Mouse (Mus musculus) kidney, postnatal 10 days (tissue): ENCODE data around the gene 4930550C14Rik.

Experiments used
- DNase-seq: peaks from one replicate; pipeline ENCODE4 v3.0.0; 2021; ENCODE audit warnings: mixed read lengths

The 4930550C14Rik gene

DNA sequence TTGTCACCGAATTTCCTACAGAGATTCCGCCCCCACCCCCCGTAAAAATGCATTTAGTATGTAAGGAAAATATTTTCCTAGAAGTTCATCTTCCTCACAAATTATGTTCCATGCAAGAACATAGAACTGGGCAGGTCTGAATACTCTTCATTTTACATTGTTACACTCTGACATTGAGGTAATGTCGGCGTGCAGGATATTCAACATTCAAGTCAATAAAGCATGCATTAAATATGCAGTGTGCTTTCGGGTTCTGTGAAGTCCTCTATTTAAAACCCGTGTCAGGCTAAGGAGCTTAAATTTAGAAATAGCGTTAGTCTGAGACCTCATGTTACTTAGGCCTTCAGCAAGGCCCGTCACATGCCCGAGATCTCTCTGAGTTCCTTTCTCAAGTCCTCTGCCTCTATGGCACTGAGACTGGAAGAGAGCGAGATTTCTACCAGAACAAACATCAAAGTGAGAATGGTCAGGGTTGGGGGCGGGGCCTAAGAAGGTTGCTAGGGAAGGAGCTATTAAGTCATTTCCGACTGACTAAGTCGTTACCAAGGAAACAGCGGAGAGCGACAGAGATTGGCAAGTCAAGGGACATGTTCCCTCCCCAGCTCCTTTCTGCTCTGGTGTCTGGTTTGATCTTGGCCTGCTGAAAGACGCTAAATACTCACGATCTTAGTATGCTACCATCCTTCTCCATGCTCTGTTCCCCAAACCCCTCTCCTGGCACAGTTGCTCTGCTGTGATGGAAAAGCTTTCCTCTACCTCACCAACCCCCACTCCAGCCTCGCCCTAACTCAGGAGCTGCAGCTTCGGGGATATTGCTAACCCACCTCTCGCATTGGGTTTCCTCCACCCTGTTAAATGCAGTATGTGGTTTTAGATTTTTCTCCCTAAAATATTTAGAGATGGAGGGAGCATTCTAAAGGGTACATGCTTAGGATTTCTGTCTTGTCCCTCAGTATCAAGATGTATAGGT is 2.9 kb downstream of the 4930550C14Rik start:
- peak; percentile 86 for DNase-seq

DNA sequence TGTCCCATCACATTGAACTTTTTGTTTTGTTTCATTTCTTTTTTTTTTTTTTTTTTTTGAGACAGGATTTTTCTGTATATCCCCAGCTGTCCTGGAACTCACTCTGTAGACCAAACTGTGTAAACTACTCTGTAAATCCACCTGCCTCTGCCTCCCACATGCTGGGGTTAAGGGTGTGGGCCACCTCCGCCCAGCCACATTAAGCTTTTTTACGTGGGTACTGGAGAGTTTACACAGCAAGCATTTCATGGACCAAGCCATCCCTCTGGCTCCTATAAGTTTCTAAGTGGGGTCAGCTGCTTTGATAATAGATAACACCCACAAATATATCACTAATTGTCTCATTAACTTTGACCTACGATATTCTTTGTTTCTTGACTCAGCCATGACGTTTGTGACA is 6.4 kb downstream of the 4930550C14Rik start:
- no peak for DNase-seq

GRCm38 (mm10) chr9:53408953-53409361 is 6.8 kb downstream of the 4930550C14Rik start:
- DNase-seq: no peak

DNA sequence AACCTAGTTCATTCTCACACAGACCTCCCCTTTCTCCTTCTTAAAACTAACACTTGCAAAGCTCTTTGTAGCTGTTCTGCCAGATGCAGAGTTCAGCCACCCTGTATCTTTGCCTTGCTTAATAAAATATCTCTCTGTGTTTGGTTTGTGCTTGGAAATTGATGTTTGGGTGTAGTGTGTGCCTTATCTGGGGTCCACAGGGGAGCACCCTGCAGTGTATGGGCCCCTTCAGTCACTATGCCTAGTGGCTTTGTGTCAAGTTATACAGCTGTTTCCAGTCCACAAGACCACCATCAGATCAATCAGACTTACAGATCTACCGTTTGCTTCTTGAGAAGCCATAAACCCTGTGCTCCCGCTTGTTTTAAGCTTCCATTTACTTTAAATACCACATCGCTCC is 7.3 kb downstream of the 4930550C14Rik start:
- no peak for DNase-seq

GRCm38 (mm10) chr9:53422133-53422896 is 20.2 kb downstream of the 4930550C14Rik start:
- no peak for DNase-seq

DNA sequence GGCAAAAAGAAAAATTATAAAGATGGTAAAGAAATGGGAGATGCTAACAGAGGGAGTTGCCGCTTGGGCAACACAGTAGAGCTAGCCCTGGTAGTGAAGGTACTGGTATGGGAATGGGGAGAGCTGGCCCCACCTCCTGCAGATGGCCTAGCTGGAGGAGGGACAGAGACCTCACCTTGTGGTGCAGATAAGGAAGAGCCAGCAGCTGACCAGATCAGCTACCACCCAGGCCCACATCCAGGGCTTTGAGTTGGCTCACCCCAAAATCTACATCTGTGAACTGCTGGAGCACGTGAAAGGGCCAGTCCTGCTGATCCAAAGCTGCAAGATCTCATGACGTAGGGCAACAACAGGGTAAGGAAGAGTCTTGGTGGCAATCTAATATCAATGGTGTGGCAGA is 24.6 kb downstream of the 4930550C14Rik start:
- DNase-seq: no peak

GRCm38 (mm10) chr9:53427638-53428037 is 25.5 kb downstream of the 4930550C14Rik start:
- peak; percentile 53 for DNase-seq

DNA sequence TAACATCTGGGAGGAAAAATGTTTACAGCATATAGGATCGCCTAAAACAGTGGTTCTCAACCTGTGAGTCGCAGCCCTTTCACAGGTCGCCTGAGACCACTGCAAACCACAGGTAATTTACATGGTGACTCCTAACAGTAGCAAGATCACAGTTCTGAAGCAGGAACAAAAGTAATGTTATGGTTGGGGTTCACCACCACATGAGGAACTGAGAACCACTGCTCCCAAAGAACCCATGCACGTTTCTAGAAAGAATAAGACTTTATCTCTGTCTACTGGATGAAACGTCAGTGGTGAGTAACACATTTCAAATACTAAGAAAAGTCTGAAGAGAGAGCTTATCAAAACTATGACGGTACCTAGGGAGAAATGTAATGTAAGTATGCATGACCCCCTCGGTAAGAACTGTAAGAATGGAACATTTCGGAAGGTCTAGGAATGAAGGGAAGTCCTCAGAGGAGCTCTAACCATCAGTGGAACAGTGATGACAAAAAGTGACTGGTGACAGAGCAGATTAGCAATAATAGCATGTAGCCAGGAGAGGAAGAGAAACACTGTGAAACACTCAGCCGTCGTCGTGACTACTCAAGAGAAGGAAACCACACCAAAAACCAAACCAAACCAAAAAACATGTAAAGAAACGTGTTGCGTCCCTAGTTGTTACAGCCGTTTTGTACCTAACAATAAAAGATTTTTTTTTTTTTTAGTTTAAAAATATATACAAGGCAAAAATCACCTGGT is 33.9 kb downstream of the 4930550C14Rik start:
- no peak for DNase-seq

DNA sequence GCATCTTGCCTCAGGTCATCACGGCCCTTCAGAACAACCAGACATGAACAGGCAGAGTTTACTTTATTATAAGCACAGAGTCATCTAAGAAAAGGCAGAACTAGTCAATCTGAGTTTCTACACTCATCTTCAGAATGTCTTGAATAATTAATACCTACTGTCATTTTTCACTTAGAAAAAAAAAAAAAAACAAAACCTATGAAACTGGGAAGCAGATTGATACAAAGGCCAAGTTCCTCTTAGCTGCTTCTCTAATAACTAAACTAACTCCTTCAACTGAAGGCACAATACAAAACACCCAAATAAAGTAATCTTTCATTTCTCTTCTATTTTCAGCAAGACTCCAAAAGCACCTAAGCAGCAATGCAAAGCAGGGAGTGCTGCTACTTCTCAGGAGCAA is 48.5 kb downstream of the 4930550C14Rik start:
- DNase-seq: no peak

DNA sequence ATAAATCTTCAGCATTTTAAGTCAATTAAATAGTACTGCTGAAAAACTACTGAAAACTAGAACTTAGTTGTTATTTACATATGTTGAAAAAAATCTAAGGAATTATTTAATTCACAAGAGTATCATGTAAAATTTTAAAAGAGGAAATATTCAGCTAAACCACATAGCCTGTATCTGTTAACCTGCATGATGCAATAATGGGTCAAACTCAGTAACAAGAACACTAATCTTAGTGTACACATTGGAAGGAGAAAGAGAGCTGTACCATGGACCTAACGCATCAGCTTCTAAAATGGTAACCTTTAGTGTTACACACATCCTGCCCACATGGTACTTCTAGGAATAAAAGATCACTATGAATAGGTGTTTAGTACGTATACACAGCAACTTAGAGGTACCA is 49.9 kb downstream of the 4930550C14Rik start:
- DNase-seq: no peak

- no peak for DNase-seq
Measured at GRCm38 (mm10) chr9:53472806-53473518, 70.8 kb downstream of the 4930550C14Rik start.
